Mouse (Mus musculus): ENCODE measurements around the gene Trim80. TPM values are rescaled to one million over a fixed set of nuclear protein-coding genes. Genes with fewer than 3 reads are reported as not detected.
"Not testable (repeated sequence)": the region's sequence is repeated elsewhere in the genome, so short reads cannot be mapped to it uniquely, and the experiment has no call there.

The Trim80 gene
- polyA plus RNA-seq, 2 experiments from 2014 or later, result not detected

- no peak for ATAC-seq
Measured at GRCm38 (mm10) chr11:115429307-115429706, 11.0 kb upstream of the Trim80 start.

GRCm38 (mm10) chr11:115430561-115430960, 9.8 kb upstream of the Trim80 start:
- ATAC-seq, result no peak

GRCm38 (mm10) chr11:115432814-115433213, 7.5 kb upstream of the Trim80 start:
- ATAC-seq, result no peak

GRCm38 (mm10) chr11:115433342-115433741, 7.0 kb upstream of the Trim80 start:
- ATAC-seq, result no peak

GRCm38 (mm10) chr11:115435596-115436337, 4.6 kb upstream of the Trim80 start:
- no peak for ATAC-seq

- no peak for ATAC-seq
Measured at GRCm38 (mm10) chr11:115437571-115438122, 2.7 kb upstream of the Trim80 start.

- ATAC-seq, result no peak
Measured at GRCm38 (mm10) chr11:115439326-115439725, 1.0 kb upstream of the Trim80 start.

- no peak for ATAC-seq
Measured at GRCm38 (mm10) chr11:115441417-115441816, 1.1 kb downstream of the Trim80 start.

- ATAC-seq, result no peak
Measured at GRCm38 (mm10) chr11:115446906-115447305, 6.6 kb downstream of the Trim80 start.

GRCm38 (mm10) chr11:115447321-115447885, 7.1 kb downstream of the Trim80 start:
- ATAC-seq, result no peak

GRCm38 (mm10) chr11:115448075-115448474, 7.7 kb downstream of the Trim80 start:
- ATAC-seq, result no peak

- no peak for ATAC-seq
Measured at GRCm38 (mm10) chr11:115448998-115449397, 8.7 kb downstream of the Trim80 start.

- ATAC-seq, result no peak
Measured at GRCm38 (mm10) chr11:115450176-115450575, 9.8 kb downstream of the Trim80 start.

GRCm38 (mm10) chr11:115451781-115452241, 11.5 kb downstream of the Trim80 start:
- ATAC-seq, result peak; percentile 96

- ATAC-seq, result no peak
Measured at GRCm38 (mm10) chr11:115452281-115452860, 12.0 kb downstream of the Trim80 start.

- ATAC-seq, result no peak
Measured at GRCm38 (mm10) chr11:115453306-115453705, 13.0 kb downstream of the Trim80 start.

GRCm38 (mm10) chr11:115454822-115455221, 14.5 kb downstream of the Trim80 start:
- not testable (repeated sequence) for ATAC-seq

GRCm38 (mm10) chr11:115455619-115456018, 15.3 kb downstream of the Trim80 start:
- ATAC-seq, result no peak

- ATAC-seq, result no peak
Measured at GRCm38 (mm10) chr11:115456182-115456581, 15.8 kb downstream of the Trim80 start.

GRCm38 (mm10) chr11:115457405-115457804, 17.1 kb downstream of the Trim80 start:
- ATAC-seq, result no peak

GRCm38 (mm10) chr11:115460976-115461375, 20.6 kb downstream of the Trim80 start:
- no peak for ATAC-seq

GRCm38 (mm10) chr11:115461846-115462242, 21.5 kb downstream of the Trim80 start:
- ATAC-seq, result no peak

GRCm38 (mm10) chr11:115462243-115462891, 22.0 kb downstream of the Trim80 start, which contains the start of gene Slc16a5:
Slc16a5 (plus strand) TSS chr11:115462474.
- peak; percentile 27 for ATAC-seq

Measured in activated CD4-positive, CD25-positive, alpha-beta regulatory T cell, adult 4 months (primary cell).